Mouse (Mus musculus) embryonic fibroblast, embryonic 13.5 days (primary cell): ENCODE data around the gene Rnps1.

Experiments used
- CTCF ChIP-seq: IDR thresholded peaks from 2 replicates; pipeline ENCODE4 v1.5.1; 2011; ENCODE audit warnings: mild to moderate bottlenecking, control low read depth, low read length, moderate library complexity, borderline replicate concordance; ENCODE audit not compliant: insufficient read depth
- POLR2A ChIP-seq: IDR thresholded peaks from 2 replicates; pipeline ENCODE4 v1.6.1; 2011; ENCODE audit warnings: low read depth, mild to moderate bottlenecking, control low read depth, low read length, moderate library complexity

DNA sequence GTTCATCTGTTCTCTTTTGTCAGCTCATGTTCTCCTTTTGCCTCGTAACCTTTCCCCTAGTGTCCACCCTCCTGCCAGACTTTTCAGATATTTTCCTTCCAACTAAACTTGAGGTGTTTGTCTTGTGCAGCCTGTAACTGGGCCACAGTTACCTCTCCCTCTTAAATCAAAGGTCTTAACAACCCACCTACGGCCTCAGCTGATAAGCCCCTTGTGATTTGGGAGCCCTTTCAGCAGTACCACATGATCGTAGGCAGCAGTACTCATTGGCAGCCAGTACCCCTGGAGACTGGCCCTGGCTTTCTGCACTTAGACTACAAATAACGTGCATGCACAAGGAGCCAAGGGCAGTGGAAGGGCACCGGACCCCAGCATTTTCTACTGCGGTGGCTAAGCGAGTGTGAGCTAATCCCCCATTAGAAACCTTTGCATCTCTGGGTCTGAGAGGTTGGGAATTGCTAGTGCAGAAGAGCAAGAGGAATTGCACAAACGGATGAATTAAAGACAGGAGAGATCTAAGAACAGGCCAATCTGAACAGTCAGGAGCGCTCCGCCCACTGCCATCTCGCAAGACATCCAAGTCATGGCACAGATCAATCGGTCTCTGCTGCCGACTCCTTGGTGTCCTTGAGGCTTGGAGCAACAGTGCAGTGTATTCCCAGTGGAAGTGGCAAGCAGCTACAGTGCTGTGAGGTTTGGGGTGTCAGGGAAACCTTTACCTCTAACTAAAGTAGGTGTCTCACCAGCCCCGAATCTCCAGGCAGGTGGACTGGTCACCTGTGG is 15.0 kb downstream of the Rnps1 start:
- TF ChIP-seq POLR2A (no peak), CTCF (no peak)
